Mouse (Mus musculus) heart, adult 2 months (tissue): ENCODE measurements around the gene Cars2.
A peak's percentile ranks its signal among the peaks of the same experiment; 100 is the strongest.

Experiments
- CTCF ChIP-seq: fragments of 200-600 bp; IDR thresholded peaks from 2 replicates; pipeline ENCODE4 v1.8.1; 2022; ENCODE audit warnings: antibody characterized with exemption, mild to moderate bottlenecking, moderate library complexity
- POLR2A ChIP-seq: fragments of 200-500 bp; IDR thresholded peaks from 2 replicates; pipeline ENCODE4 v1.6.1; 2011; ENCODE audit warnings: mild to moderate bottlenecking, low read depth, low read length, control low read depth; ENCODE audit not compliant: insufficient read depth

- peak; percentile 88 for TF ChIP-seq POLR2A
- TF ChIP-seq CTCF = no peak
Measured at GRCm38 (mm10) chr8:11554799-11555719, 4.5 kb upstream of the Cars2 start, which contains the start of gene Ing1.
